Mouse (Mus musculus) stomach, embryonic 16.5 days (tissue): ENCODE measurements around the gene Stfa2. TPM values are rescaled to one million over a fixed set of nuclear protein-coding genes. Genes with fewer than 3 reads are reported as not detected.
A peak's percentile ranks its signal among the peaks of the same experiment; 100 is the strongest.
"Not testable (repeated sequence)": the region's sequence is repeated elsewhere in the genome, so short reads cannot be mapped to it uniquely, and the experiment has no call there.

Source experiments
- ATAC-seq: fragments of 200-750 bp; cut with Nextera tagmentation; 2 replicates; pipeline ENCODE4 v1.8.0; 2017; ENCODE audit warnings: moderate number of reproducible peaks, moderate TSS enrichment; ENCODE audit not compliant: insufficient read depth, low FRiP score
- H3K27ac ChIP-seq: fragments of 300-500 bp; sonication (generic); 2 replicates; pipeline ENCODE4 v1.5.1; 2014; ENCODE audit warnings: low read length
- H3K27me3 ChIP-seq: fragments of 300-500 bp; sonication (generic); 2 replicates; pipeline ENCODE4 v1.6.1; 2014; ENCODE audit warnings: low read length, control low read depth, mixed read lengths; ENCODE audit not compliant: control insufficient read depth, insufficient read depth
- H3K36me3 ChIP-seq: fragments of 300-500 bp; sonication (generic); 2 replicates; pipeline ENCODE4 v1.6.1; 2014; ENCODE audit warnings: low read length; ENCODE audit not compliant: control insufficient read depth, insufficient read depth
- H3K4me1 ChIP-seq: fragments of 300-500 bp; sonication (generic); 2 replicates; pipeline ENCODE4 v1.6.1; 2014; ENCODE audit warnings: low read length, control low read depth, mixed read lengths; ENCODE audit not compliant: control insufficient read depth, insufficient read depth
- H3K4me2 ChIP-seq: fragments of 300-500 bp; sonication (generic); 2 replicates; pipeline ENCODE4 v1.6.1; 2014; ENCODE audit warnings: low read depth, low read length, mixed read lengths
- H3K4me3 ChIP-seq: fragments of 300-500 bp; sonication (generic); replicated peaks from 2 replicates; pipeline ENCODE4 v1.5.1; 2014; ENCODE audit warnings: mild to moderate bottlenecking, low read length
- H3K9ac ChIP-seq: fragments of 300-500 bp; sonication (generic); 2 replicates; pipeline ENCODE4 v1.6.1; 2014; ENCODE audit warnings: low read length
- H3K9me3 ChIP-seq: fragments of 300-500 bp; sonication (generic); replicated peaks from 2 replicates; pipeline ENCODE4 v1.6.1; 2016; ENCODE audit warnings: low read length, control low read depth; ENCODE audit not compliant: control insufficient read depth
- WGBS: fragments of 180-500 bp; shearing (Covaris S2); extraction: QIAGEN DNeasy Blood & Tissue Kit; methylation state at CpG from one replicate; pipeline ENCODE4 v1.1.7; 2014; 5-methylcytosine and 5-hydroxymethylcytosine counted together
- polyA plus RNA-seq: library from polyadenylated mRNA; unstranded; fragments of >200 nt; fragmentation: Nextera tagmentation; extraction: Ambion mirVana; gene quantifications from 2 replicates; pipeline ENCODE4 v1.2.1, GENCODE M21; 2015

Stfa2 gene
- 9.1 and 16.2 TPM in 2 replicates for polyA plus RNA-seq

- Histone ChIP-seq H3K27ac (no peak within 1 kb of the TSS), H3K9me3 (no peaks in the 10 kb centered on the region), H3K4me3 (no peak within 1 kb of the TSS), H3K4me2 (no peak within 1 kb of the TSS), H3K9ac (no peak within 1 kb of the TSS), H3K27me3 (no peaks in the 10 kb centered on the region), H3K36me3 (no peaks in the 10 kb centered on the region), H3K4me1 (no peaks in the 10 kb centered on the region)
- no peak for ATAC-seq
Measured at GRCm38 (mm10) chr16:36408357-36408756, at the start of gene Stfa2. Gene Stfa2, minus strand, starts transcription at chr16:36408457.

DNA sequence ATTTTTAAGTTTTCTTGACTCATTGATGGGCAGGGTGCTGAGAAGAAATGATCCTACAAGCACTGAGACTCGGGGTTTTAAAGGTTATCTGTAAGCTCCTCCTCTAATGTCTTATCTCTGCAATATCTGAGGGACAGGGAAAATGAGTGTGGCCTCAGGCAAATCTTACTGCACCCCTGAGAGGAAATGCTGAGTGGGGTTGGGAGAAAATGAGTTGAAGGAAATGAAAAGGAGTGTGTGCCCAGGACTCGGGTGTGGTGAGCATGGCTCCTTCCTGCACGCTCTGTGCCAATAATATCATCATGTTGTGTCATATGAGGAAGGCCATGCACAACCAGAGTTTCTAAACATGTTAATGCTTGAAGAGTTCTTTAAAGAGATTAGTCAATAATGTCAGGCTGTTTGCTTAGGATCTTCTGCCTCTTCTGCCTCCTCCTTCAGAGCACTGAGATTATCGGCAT, 47.1 kb upstream of the Stfa2 start, which contains the start of gene Stfa3:
Gene Stfa3, minus strand, starts transcription at position 51 of the 461 bp plus-strand sequence.
- no peaks in the 10 kb centered on the region for H3K36me3 ChIP-seq
- 62% methylated on average over 4 of the region's 4 CpGs for WGBS
- no peaks in the 10 kb centered on the region for H3K27me3 ChIP-seq
- peak; percentile 62 for ATAC-seq
- no peak within 1 kb of the TSS for H3K4me3 ChIP-seq
- no peak within 1 kb of the TSS for H3K4me2 ChIP-seq
- H3K27ac ChIP-seq: peak within 1 kb of the TSS; percentile 75
- H3K9ac ChIP-seq: no peak within 1 kb of the TSS
- H3K4me1 ChIP-seq: no peaks in the 10 kb centered on the region
- H3K9me3 ChIP-seq: no peaks in the 10 kb centered on the region

GRCm38 (mm10) chr16:36420979-36421378, 12.7 kb upstream of the Stfa2 start:
- not testable (repeated sequence) for H3K27me3 ChIP-seq, H3K4me1 ChIP-seq, H3K9me3 ChIP-seq, H3K4me3 ChIP-seq, H3K4me2 ChIP-seq, ATAC-seq, H3K36me3 ChIP-seq, H3K9ac ChIP-seq, H3K27ac ChIP-seq
- WGBS: 83% methylated on average over 1 of the region's 1 CpGs

GRCm38 (mm10) chr16:36389060-36389459, 19.2 kb downstream of the Stfa2 start:
- ATAC-seq: peak; percentile 66; the same call in 1 of the 2 replicates
- Histone ChIP-seq H3K27ac (no peak overlapping the region; the same call in 1 of the 2 replicates), H3K36me3 (no peaks in the 10 kb centered on the region), H3K27me3 (no peaks in the 10 kb centered on the region), H3K4me2 (peak overlapping the region; percentile 9; the same call in 1 of the 2 replicates), H3K9ac (no peak overlapping the region), H3K9me3 (no peaks in the 10 kb centered on the region), H3K4me3 (no peak overlapping the region), H3K4me1 (no peaks in the 10 kb centered on the region)
- WGBS: 14% methylated on average over 4 of the region's 4 CpGs

DNA sequence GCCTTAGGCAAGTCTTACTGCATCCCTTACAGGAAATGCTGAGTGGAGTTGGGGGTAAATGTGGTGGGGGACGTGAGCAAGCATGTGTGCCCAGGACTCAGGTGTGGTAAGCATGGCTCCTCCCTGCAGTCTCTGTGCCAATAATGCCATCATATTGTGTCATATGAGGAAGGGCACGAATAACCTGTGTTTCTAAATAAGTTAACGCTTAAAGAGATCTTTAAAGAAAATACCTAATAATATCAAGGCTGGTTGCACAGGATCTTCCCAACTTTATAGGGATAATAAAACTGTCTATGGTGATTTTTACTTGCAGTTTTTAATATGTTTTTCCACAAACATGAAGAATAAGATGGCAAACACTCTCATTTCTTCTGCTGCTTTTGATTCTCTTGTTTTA, 40.6 kb downstream of the Stfa2 start, which contains the start of gene BC100530:
Gene BC100530, minus strand, starts transcription at position 101 of the 400 bp plus-strand sequence.
- H3K9ac ChIP-seq, H3K36me3 ChIP-seq, H3K27me3 ChIP-seq, H3K9me3 ChIP-seq, H3K4me2 ChIP-seq, ATAC-seq, H3K4me3 ChIP-seq, H3K27ac ChIP-seq, H3K4me1 ChIP-seq: not testable (repeated sequence)
- 77% methylated on average over 3 of the region's 3 CpGs for WGBS

Other genes with a start within 250 kb of the Stfa2 start
- gene Gm5483, start 224.2 kb downstream of the Stfa2 start, polyA plus RNA-seq: 28.6 and 48.3 TPM in 2 replicates
- 2.3 TPM in 1 of 2 replicates, not detected in the other for gene Gm5416, start 198.1 kb downstream of the Stfa2 start, polyA plus RNA-seq
- gene 2010005H15Rik, start 187.0 kb downstream of the Stfa2 start, polyA plus RNA-seq: 4.8 and 11.6 TPM in 2 replicates
- gene Stfa1, start 131.5 kb downstream of the Stfa2 start, polyA plus RNA-seq: 48.3 and 90.0 TPM in 2 replicates
- 0.96 and 2.0 TPM in 2 replicates for gene BC117090, start 74.1 kb downstream of the Stfa2 start, polyA plus RNA-seq
- gene BC100530, start 40.7 kb downstream of the Stfa2 start, polyA plus RNA-seq: 66.6 and 90.6 TPM in 2 replicates
- gene Stfa3, start 46.9 kb upstream of the Stfa2 start, polyA plus RNA-seq: 17.3 and 27.0 TPM in 2 replicates
- gene Casr, start 153.7 kb upstream of the Stfa2 start, polyA plus RNA-seq: 0.05 TPM in 2 replicates